Mouse (Mus musculus): Measurements from ENCODE around the gene Eftud2.
A peak's percentile ranks its signal among the peaks of the same experiment; 100 is the strongest.

The Eftud2 gene

DNA sequence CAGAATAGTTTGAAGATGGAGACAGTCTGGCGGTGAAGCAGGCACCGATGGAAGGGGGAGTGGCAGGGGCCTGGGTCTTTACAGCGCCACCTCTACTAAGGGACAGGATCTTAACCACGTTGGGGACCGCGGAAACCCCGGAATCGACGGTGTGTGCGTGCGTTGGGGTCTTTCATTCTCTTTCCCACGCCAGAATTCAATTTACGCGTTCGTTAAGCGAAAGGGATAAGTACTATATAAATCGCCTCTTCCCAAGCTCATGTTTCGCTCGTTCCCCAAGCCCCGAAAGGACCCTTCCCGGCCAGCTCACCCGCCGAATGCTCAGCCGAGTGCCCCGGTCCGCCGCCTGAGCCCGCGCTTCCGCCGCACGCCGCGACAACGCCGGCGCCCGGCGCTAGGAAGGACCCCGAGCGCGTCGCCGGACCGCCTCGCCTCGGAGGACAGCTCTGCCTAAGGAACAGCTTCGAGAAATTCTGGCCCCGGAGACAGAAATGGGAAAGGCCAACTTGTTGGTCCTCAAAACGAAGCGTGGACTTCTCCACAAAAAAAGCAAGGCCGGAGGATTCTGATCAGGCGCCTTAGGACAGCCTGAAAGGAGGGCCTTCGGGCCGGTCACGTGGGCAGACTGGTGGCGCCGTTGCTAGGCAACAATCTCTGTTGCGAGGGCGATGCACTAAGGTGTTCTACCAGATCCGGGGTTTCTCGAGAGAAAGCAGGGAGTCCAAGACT, at the start of gene Eftud2, which contains the start of gene Ccdc103:
Gene Eftud2 (minus strand): TSS at position 401 of the 729 bp plus-strand sequence.
Gene Ccdc103 (plus strand): TSS at position 620 of the 729 bp plus-strand sequence.
- DNase-seq, result peak; percentile 94

DNA sequence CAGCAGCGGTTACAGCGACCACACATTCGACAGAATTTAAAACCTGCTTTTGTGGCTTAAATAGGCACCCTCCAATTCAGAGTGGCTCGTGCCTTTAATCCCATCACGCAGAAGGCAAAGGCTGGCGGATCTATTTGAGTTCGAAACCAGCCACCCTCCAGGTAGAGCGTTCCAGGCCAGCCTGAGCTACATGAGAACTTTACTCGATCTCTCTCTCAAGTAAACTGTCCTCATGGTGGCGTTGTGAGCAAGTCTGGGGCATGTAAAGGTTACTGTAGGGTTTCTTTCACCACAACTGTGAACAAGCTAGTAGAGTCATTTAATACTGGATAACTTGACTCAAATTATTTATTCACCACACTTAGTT, 44.5 kb upstream of the Eftud2 start:
- DNase-seq, result no peak

DNA sequence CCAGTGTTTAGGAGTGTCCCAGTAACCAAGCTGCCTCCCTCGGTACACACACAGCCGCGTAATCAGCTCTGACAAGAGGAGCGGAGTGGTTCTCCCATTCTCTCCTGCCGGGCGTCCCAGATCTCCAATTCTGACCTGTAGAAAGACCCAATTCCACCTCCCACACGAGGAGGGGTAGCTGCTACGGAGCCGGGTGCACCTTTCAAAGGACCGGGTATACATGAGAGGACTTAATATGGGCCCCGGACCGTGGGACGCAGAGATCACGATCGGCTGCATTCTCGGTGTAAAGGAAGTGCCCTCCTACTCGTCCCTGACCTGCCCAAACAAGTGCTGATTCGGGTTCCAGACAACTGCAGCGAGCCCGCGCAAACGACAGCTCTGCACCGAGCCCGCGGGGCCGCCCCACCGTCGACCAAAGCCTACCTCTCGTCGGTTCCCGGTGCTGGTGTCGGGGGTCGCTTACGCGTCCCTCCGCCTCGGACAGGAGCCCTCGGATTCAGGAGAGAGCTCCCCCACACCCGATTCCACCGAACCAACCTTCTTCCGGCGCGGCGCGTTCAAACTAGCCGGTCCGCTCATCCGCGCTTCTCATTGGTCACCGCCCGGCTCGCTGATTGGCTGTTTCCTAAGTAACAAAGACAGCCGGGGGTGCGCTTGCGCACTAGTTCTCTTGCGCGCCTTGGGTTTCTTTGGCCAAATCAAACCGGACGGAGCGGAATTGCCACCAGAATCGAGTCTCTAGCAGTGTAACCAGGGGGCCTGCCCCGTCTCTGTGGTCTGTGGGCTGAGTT, 44.0 kb upstream of the Eftud2 start, which contains the start of gene Kif18b:
Gene Kif18b (minus strand): TSS at position 568 of the 794 bp plus-strand sequence.
- peak; percentile 94 for DNase-seq

DNA sequence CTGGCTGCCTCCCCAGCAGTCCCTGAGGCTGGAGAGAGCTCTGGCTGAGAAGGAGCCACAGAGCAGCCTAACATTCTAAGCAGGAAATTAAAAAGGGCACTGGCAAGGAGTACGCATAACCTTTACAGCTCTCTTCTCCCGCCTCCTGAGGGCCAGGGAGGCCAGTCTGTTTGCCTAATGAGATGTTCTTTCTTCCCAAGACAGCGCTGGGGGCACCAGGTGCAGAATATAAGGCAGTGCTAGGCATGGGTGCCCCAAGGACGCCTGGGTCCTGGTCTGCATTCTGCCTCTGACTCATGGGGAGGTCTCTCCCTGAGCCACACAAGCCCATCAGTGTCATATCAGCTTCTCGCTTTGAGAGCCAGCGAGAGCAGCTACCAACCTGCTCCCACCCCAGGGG, 40.7 kb upstream of the Eftud2 start:
- no peak for DNase-seq

DNA sequence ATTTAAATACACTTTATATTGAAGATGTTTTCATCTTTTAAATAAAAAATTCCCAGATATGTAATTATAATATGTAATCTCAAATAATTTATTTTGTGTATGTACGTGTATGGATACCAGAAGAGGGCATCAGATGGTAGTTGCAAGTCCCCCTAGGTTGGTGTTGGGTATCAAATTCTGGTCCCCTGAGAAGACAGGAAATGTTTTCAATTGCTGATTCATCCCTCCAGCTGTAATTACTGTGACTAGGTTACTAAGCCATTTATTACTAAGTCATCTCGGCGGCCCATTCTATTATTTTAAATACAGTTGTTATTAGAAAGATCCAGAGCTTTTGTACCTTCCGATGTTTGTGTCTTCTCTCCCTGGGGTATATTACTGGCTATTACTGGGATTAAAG, 37.3 kb upstream of the Eftud2 start:
- no peak for DNase-seq

DNA sequence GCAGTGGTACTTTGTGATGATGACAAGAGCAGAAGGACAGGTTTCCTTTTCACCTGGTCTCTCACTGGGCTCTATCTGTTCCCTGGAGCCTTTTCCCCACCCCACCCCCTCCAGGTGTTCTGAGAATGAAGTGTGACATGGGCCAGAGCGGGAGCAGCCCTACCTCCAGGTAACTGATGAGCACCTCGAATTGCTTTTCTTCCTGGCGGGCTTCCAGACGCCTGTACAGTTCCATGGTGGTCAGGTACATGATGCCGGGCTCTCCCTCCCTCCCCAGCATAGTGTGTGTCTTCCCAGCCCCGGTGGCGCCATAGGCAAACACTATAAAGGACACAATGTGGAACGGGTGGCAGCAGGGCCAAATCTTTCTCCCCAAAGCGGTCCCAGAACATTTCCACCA, 34.6 kb upstream of the Eftud2 start:
- no peak for DNase-seq

DNA sequence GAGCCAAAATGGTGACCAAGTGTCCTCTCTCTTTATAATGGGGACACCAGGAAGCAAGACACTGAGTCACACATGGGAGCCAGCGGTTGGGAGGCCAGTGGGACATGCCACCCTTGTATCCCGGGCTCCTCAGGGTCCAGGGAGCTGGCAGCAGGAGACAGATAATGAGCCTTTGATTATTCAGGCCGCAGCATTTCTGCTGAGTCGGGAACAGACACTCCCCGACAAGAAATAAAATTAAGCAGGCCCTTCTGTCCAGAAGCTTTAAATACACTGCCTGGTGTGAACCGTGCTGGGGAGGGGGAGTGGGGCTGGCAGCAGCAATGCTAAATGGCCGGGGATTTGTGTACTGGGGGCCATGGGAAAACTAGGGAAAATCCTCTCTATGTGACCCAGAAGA, 30.6 kb upstream of the Eftud2 start:
- no peak for DNase-seq

DNA sequence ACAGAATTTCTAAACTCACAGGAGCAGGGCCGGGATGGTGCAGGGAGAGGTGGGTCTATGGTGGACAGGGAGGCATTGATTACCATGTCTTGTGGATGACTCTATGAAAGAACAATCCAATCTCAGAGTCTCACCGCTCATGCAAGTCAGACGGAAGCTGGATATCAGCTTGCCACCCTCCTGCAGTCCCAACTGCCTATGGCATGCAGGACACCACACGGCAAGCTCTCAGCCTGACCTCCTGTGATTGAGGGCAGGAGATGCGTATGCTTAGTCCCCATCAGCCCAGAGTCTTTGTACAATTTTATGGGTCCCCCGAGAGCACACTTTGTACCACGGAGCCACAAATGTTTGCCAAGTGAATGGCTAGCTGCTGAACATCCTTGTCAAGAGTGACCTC, 22.9 kb upstream of the Eftud2 start:
- DNase-seq, result no peak

DNA sequence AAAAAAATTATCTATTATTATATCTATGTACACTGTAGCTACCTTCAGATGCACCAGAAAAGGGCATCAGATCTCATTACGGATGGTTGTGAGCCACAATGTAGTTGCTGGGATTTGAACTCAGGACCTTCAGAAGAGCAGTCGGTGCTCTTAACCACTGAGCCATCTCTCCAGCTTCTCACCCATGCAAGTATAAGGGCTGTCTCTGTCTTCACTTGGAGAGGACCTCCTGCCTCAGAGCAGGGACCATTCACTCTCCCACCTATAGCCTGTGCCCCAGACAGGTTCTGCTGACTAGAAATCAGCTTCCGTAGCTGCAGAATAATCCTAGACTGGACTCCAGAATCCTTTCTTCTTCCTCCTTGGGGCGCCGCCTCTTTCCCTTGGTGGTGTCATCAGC, 21.3 kb upstream of the Eftud2 start:
- DNase-seq, result no peak

DNA sequence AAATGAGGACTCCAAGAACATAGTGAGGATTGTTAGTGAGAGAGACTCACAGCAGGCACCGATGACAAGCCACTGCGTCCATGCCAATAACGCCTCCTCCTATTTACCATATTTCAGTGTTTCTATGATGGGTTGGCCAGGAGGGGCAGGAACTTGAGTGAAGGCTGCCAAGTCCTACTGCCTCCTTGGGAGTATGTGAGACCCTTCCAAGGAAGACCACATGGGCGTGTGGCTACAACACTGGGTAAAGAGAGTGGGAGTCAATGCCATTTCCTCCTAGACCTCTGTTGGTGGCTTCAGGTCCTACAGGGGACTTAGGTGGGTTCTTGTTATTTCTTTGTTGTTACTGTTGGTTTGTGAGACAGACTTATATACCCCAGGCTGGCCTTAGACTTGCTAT, 20.4 kb upstream of the Eftud2 start:
- DNase-seq, result no peak

DNA sequence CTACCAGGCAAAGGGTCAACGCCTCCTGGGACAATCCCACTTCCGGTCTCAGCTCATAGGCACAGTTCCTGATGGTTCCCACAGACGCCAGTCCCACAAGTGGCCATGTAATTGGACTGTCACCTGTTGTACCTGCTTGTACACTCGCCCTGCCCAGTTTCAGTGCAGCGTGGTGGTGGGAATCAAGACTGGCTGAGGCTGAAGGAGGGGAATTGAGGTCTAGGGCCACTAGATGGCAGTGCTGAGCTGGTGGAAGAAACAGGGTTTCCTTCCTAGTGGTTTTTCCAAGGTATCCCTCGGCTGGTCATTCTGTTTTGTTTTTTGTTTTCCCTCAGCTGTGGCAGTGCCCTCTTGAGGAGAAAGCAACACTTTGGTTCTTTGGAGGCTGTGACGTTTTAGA, 20.0 kb upstream of the Eftud2 start, which contains the start of gene Gfap:
Gene Gfap (minus strand): TSS at position 150 of the 400 bp plus-strand sequence.
- peak; percentile 55 for DNase-seq

DNA sequence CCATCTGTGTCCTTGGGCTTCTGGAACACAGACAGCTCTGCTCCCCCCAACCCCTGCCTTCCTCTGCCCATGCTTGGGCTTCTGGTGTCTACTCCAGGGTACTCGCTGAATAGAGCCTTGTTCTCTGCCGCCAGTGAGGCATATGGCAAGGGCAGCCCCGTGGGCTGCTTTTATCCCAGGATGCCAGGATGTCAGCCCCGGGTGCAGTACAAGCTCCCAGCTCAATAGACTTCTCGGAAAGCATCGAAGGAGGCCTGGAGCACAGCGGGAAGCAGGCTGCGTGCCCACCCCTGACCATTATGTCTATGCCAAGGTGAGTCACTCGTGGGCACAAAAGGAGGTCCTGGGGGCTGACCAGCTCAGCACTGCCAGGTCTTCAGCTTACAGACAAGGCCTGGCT, 17.6 kb upstream of the Eftud2 start:
- DNase-seq, result peak; percentile 82

DNA sequence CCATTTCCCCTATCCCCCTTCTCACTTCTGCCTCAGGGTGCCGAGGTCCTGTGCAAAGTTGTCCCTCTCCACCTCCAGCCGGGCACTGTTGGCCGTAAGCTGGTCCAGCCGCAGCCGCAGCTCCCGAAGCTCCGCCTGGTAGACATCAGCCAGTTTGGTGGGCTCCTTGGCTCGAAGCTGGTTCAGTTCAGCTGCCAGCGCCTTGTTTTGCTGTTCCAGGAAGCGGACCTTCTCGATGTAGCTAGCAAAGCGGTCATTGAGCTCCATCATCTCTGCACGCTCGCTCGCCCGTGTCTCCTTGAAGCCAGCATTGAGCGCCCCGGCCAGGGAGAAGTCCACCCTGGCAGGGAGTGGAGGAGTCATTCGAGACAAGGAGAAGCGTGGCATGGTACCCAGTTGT, 15.9 kb upstream of the Eftud2 start:
- no peak for DNase-seq

DNA sequence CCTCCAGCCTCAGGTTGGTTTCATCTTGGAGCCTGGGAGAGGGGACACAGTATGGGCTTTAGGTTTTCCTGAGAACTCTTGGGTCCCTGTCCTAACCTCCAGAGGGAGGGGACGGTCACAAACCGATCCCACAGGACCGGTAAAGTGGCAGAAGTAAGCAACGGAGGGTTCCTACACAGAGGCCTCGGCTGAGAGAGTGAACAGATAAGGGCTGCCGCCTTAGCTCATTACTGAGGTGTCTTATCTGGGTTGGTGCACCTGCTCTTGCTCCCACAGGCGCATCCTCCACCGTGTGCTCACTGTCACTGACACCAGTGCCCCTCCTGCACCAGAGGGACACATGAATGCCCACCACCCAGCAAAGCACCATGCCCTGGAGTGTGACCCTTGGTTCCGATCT, 15.0 kb upstream of the Eftud2 start:
- no peak for DNase-seq

DNA sequence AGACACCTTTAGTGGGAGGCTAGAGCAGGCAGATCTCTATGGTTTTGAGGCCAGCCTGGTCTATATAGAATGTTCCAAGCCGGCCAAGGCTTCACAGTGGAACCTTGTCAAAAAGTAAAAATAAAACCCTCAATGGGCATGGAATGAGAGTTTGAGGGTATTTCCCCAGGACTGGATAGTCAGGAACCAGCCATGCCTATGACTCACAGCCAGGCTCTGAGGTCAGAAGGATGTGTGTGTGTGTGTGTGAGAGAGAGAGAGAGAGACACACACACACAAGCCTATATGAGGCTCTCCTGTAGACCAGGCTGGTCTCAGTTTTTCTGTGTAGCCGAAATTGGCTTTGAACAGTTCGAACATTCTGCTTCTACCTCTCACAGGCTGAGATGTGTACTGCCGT, 13.9 kb upstream of the Eftud2 start:
- no peak for DNase-seq

DNA sequence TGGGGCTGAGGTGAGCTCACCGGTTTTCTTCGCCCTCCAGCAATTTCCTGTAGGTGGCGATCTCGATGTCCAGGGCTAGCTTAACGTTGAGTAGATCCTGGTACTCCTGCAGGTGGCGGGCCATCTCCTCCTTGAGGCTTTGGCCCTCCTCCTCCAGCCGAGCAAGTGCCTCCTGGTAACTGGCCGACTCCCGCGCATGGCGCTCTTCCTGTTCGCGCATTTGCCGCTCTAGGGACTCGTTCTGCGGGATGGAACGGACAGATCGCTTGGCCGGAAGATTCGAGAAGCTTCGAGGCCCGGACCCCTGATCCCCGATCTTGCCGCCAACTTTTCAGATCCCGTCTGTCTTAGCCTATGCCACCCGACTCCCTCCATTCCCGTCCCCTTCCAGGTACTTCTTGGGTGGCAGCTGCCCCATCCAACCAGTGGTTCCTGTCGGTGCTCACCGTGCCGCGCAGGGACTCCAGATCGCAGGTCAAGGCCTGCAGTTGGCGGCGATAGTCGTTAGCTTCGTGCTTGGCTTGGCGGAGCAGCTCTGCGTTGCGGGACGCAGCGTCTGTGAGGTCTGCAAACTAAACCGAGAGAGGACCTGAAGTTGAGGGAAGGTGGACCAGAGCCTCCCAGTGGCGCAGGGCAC, 12.3 kb upstream of the Eftud2 start:
- DNase-seq, result peak; percentile 47

DNA sequence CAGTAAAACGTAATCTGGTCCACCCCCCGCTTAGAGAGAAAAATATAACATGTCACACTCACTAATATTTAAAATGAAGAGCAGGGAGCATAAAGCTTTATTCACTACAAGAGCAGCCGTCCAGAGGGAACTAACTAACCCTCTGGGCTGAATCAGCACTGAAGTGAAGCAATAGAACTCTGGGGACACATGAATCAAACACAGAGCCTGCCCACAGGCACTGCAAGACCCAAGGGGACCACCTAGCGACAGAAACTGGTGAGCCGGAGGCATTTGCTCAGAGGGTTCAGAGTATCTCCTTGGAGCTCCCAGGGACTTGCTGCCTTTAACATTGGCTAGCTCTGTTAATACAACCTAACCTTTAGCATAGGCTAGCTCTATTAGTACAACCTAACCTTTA, 9.3 kb upstream of the Eftud2 start:
- DNase-seq, result no peak

DNA sequence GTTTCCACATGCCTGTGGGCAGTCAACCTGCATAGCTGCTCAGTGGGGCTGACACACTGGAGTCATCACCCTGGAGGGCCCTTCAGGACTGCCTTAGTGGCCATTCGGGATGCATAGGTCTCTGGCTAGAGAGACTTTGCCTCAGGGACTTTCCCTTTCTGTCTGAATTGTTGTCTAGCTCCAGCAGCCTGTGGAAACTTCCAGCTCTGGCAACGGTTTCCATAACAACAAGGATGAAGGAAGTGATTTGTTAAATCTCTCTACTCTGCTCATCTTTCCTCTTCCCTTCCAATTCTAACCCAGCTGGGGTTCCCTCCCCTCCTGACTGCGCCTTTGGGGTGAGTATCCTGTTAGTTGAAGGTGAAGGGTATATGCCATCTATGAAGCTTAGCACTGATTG, 7.3 kb upstream of the Eftud2 start:
- peak; percentile 65 for DNase-seq

DNA sequence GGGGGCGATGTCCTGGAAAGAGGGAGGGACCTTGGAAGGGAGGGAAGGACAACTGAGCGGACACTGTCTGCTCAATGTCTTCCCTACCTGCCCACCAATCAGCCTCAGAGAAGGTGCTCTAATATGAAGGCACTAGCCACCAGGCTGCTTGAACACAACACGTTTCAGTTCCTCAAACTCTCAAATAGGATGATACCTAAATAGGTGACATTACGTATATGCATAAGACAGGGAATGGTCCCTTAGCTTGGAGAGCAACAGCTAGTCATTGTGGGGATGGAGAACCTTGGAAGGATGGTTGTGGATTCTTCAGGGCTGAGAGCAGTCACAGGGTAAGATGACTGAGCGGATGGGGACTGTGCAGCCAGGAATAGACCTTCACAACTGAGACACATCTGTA, 6.6 kb upstream of the Eftud2 start:
- DNase-seq, result no peak

DNA sequence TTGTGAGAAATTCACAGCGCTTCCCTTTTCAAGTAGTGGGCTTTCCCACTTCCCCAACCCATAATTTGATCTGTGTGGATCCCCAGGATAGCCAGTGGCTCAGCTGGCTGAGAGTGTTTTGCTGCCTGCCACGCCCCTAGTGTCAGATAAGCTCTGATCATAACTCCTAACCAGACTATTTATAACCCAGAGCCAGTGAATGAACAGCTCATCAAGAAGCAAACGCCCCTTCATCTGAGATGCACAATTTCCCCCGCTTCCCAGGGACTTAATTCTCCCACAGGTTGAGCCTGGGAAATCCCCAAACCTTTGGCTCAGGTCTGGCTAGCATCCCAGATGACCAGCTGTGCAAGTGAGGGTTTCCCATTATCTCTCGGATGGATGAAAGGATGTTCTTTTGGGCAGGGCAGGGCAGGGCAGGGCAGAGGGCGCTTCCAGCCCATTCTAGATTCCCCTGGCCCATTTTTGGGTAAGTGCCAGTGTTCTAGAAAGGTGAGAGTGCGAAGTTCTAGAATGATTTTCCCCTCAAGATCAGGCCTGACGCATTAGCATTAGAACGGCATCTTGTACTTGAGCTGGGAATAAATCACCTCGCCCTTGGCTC, 3.9 kb upstream of the Eftud2 start, which contains the start of gene Fam187a:
Gene Fam187a (plus strand): TSS at position 554 of the 604 bp plus-strand sequence.
- no peak for DNase-seq

DNA sequence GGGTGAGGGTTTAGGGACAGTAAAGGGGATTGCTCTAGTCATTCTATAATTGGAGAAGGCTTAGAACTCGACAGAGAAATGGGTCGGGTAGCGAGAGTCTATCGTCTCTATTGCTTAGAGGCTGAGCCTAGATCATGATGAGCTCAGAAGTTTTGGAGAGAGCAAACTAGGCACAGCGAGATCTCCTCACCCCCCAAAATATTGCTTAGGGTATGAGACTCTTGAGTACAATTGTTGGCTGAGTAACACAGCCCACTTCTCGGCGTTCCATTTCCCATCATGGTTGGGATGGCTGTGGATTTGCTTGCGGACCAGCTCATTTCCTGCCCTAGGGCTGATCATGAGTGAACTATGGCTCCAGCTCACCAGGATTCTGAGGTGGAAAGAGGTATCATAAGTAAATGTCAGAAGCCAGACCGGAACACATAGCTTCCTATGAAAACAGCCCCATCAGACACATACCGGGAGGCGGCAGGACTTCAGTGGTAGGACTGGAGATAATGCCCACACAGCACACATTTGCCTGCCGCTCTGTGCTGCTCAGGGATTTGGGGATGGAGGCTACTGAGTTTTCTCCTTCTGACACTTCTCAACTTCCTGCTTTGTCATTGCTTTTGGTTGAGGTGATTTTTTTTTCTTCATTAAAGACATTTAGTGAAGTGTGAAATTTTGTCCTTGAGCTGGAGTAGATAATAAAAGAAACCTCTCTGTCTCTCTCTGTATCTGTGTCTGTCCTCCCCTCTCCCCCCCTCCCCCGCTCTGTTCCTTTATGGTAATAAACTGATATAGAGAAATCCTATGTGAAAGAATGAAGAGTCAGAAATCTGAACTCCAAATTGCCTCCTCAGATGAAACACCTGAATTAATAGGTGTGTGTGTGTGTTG, 771 bp upstream of the Eftud2 start:
- DNase-seq, result no peak

DNA sequence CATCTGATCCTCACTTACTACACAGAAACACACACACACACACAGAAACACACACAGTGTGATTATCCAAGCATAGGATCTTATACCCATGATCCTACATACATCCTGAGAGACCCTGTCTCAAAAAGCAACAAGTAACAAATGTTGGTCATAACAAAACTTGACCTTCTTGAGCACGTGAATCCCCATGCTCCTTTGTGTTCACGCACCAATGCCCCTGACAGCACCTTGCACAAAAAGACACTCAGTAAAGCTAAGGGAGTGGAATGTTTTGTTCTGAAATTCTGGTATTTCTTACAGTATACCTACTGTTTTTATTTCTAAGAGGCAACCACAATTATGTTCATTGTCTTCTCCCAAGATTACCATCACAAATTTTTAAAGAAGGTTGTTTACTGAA, 1.2 kb downstream of the Eftud2 start:
- no peak for DNase-seq
